Mouse (Mus musculus) gastrocnemius, postnatal 36 days (tissue): Measurements from ENCODE around the gene Tcp11l1. TPM values are rescaled to one million over a fixed set of nuclear protein-coding genes. Genes with fewer than 3 reads are reported as not detected.

Experiments
- DNase-seq, 2 experiments: peaks; one replicate each; pipeline ENCODE4 v3.0.0; 2022
- intact Hi-C: fragments of 180-260 bp; cut with DNase I; formaldehyde crosslinking; loops from one replicate; pipeline ENCODE4 v1.15.1; 2025
- total RNA-seq, 2 experiments: library from RNA; stranded (reverse); gene quantifications; 2 replicates each; pipeline ENCODE4 v1.2.3; 2021

Gene Tcp11l1
- total RNA-seq, 2 experiments from 2014 or later, result 7.3 to 7.4 TPM

- no peak for DNase-seq
Observed at GRCm38 (mm10) chr2:104716279-104716678, 4.3 kb upstream of the Tcp11l1 start, which contains the start of gene Pin1rt1. Gene Pin1rt1 (minus strand): TSS chr2:104716379.

DNA sequence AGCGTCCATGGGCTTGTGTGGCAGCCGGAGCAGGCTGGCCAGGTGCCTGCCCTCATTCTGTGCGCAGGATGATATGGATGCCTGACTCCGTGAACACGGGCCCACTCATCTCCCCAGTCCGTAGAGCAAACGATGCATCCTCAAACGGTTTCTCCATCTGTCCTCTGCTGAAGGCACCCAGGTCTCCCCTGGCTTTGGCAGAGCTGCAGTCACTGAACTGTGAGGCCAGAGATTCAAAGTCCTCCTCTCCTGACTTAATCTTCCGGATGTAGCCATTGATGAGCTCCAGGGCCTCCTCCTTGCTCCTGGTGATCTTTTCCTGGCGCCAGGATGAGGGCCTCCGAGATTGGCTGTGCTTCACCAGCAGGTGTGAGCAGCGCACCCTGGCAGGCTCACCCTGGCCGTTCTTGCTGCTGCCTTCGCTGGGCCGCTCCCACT, 2.3 kb upstream of the Tcp11l1 start:
- no peak for DNase-seq
- intact Hi-C loops, result no loop called here

More at GRCm38 (mm10) chr2:104716279-104716678, 4.3 kb upstream of the Tcp11l1 start, which contains the start of gene Pin1rt1:
- intact Hi-C loops, result no loop called here

DNA sequence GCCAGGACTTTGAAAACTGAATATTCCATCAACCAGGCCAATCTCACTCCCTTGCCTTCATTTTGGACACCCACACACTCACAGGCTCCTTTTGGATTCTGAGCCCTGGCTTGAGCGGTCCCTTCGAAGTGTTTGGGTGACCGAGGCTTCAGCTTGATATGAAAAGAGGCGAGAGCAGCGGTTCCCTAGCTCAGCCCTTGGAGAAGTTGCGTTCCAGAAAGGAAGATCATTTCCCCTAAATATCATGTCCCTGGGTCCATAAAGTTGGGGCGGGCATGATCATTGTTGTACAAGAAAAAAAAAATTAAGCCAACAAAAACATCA, 479 bp upstream of the Tcp11l1 start:
- DNase-seq, result no peak
- intact Hi-C loops, result no loop called here

GRCm38 (mm10) chr2:104710670-104711370, 1.1 kb downstream of the Tcp11l1 start:
- intact Hi-C loops, result no loop called here
- no peak for DNase-seq

DNA sequence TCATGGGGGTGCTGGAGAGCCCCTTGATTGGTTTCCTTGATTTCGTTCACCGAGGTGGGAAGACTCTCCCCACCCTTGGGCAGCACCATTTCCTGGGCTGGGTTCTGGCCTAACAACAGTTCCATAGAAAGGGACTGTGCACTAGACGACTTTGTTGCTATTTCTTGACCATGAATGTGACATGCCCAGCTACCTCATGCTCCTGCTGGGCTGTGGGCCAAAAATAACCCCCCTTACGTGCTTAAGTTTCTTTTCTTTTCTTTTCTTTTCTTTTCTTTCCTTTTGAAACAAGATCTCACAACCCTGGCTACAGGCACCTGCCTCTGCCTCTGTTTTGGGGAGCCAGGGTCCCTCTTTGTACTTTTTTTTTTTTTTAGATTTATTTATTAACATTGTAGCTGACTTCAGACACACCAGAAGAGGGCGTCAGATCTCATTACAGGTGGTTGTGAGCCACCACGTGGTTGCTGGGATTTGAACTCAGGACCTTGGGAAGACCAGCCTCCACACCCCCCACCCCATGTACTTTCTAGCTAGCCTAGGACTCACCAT, 2.1 kb downstream of the Tcp11l1 start:
- no peak for DNase-seq
- intact Hi-C loops, result no loop called here

GRCm38 (mm10) chr2:104704355-104704754, 7.6 kb downstream of the Tcp11l1 start:
- no peak for DNase-seq
- intact Hi-C loops, result no loop called here

DNA sequence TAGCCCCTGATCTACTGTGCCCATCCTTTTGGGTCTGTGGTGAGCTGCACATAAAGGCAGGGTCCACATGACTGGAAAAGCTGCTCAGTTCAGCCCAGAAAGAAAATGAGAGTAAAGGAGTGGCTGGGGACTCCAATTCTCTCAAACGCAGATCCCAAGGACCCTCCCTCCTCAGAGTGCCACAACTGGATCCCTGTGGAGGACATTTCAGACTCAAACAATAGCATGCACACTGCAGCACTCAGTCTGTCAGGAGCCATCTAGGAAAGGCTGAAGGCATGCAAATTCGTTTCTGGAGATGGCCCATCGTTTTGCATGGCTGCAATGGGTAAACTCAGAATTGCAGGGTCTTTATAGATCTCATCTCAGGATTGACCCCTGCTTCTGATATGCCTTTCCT, 8.8 kb downstream of the Tcp11l1 start:
- intact Hi-C loops, result no loop called here

GRCm38 (mm10) chr2:104699659-104700058, 12.3 kb downstream of the Tcp11l1 start:
- DNase-seq, result no peak
- intact Hi-C loops, result no loop called here

More for the DNA sequence above, 8.8 kb downstream of the Tcp11l1 start:
- no peak for DNase-seq

DNA sequence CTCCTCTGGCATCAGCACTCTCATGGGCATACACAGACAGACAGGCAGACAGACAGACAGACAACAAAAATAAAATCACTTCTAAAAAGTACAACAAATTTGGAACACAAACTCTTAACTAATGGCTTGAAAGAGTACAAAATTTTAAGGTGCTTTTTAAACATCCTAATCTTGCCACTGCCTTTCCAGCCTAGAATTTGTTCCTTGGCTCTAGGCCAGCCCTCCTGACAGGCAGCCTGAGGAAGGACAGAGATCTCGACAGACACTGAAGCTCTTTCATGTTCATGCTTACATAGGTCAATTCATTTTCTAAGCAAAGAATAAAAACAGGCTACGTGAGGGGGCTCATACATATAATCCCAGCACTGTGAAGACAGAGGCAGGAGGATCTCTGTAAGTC, 19.4 kb downstream of the Tcp11l1 start:
- no peak for DNase-seq
- intact Hi-C loops, result no loop called here

DNA sequence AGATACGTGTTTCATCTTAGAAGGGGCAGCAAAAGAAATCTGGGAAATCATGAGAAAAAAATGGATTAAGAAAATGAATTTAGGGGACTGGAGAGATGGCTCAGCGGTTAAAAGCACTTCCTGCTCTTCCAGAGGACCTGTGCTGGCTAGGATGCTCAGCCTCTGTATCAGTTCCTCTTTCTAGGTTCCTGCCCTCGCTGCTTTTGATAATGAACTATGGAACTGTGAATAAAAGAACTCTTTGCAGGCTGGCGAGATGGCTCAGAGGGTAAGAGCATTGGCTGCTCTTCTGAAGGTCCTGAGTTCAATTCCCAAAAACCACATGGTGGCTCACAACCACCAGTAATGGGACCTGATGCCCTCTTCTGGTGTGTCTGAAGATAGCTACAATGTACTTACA, 21.2 kb downstream of the Tcp11l1 start:
- no peak for DNase-seq
- intact Hi-C loops, result no loop called here

DNA sequence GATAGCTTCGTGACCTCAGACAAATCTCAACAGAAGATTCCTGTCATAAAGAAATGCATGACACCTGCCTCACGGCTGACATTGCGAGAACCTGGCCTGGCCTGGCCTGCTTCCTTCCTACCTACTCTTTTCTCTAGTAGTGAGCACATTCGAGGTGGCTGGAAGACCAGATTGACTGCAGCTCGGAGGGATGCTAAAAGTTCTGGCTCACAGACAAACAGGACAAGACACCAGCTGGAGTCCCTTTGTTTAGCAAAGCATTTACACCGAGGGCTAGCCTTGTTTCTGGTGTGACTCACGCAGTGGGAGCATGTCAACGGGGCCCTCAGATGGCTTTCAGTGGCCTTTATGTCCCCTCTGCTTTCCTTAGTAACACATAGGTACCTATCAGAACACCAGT, 23.2 kb downstream of the Tcp11l1 start:
- intact Hi-C loops, result loop anchor here (5.0 kb wide), 1 partner anchor 64 kb away; no protein-coding TSS in a partner anchor

DNA sequence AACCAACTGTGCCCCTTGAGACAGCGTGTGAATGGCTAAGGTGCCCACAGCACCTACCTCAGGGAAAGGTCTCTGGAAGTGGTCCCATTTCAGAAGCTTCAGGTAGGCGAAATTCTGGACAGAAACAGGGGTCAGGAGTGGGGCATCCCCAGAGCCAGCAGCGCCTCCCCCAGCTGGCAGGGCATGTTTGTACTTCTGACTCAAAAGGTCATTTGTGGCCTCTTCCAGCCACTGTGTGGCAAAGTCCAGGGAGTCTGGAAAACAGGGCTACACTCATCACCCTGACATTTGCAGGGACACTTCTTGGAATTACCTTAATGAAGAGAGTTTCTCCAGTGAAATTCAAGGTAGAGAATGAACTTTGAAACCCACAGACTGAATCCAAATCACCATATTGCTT, 23.6 kb downstream of the Tcp11l1 start:
- intact Hi-C loops, result loop anchor here (5.0 kb wide), 1 partner anchor 64 kb away; no protein-coding TSS in a partner anchor

More for the DNA sequence above, 23.2 kb downstream of the Tcp11l1 start:
- no peak for DNase-seq

GRCm38 (mm10) chr2:104687261-104687660, 24.7 kb downstream of the Tcp11l1 start:
- no peak for DNase-seq
- intact Hi-C loops, result loop anchor here (5.0 kb wide), 1 partner anchor 65 kb away; no protein-coding TSS in a partner anchor

More for the DNA sequence above, 23.6 kb downstream of the Tcp11l1 start:
- no peak for DNase-seq

- intact Hi-C loops, result loop anchor here (2.0 to 5.0 kb wide), 2 partner anchors 67 to 89 kb away; no protein-coding TSS in a partner anchor
Observed at GRCm38 (mm10) chr2:104685418-104685817, 26.6 kb downstream of the Tcp11l1 start.

GRCm38 (mm10) chr2:104684771-104685170, 27.2 kb downstream of the Tcp11l1 start:
- intact Hi-C loops, result loop anchor here (2.0 to 5.0 kb wide), 2 partner anchors 68 to 90 kb away; no protein-coding TSS in a partner anchor
- no peak for DNase-seq

More at GRCm38 (mm10) chr2:104685418-104685817, 26.6 kb downstream of the Tcp11l1 start:
- DNase-seq, result peak; percentile 67

DNA sequence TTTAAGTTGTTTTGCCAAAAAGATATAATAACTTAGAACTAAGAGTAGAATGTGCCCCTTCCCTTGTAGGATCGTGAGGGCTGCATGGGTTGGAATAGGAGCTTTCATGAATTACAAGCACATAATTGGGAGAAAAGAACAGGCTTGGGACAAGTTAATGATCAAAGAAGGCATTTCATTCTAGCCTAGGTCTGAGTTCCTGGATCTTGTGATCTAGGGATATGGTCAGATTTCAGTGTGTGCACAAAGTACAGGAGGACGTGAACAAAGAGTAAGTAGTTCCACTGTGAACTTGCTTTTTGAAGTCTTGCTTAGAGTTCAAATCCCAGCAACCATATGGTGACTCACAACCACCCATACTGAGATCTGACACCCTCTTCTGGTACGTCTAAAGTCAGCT, 34.6 kb downstream of the Tcp11l1 start:
- DNase-seq, result no peak
- intact Hi-C loops, result no loop called here

DNA sequence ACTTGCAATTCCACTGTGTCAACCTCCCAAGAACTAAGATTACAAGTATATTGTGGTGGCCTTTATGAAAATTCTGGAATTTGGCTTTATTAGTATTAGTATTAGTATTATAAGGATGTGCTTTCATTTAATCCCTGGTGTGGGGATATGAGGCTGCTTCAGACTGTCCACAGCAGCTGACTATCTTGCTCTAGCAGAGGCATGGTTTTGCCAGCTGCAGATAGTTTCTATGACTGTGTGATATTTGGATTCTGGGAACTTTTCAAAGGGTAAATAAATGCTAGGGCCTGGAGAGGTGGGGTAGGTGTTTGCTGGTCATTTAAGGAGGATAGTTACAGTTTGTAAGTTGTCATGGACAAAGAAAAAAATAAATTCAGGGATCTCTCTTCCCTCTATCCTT, 40.2 kb downstream of the Tcp11l1 start:
- intact Hi-C loops, result no loop called here
- DNase-seq, result no peak

- intact Hi-C loops, result no loop called here
- no peak for DNase-seq
Observed at GRCm38 (mm10) chr2:104669122-104669804, 42.7 kb downstream of the Tcp11l1 start.

GRCm38 (mm10) chr2:104663372-104664100, 48.4 kb downstream of the Tcp11l1 start:
- no peak for DNase-seq
- intact Hi-C loops, result no loop called here

DNA sequence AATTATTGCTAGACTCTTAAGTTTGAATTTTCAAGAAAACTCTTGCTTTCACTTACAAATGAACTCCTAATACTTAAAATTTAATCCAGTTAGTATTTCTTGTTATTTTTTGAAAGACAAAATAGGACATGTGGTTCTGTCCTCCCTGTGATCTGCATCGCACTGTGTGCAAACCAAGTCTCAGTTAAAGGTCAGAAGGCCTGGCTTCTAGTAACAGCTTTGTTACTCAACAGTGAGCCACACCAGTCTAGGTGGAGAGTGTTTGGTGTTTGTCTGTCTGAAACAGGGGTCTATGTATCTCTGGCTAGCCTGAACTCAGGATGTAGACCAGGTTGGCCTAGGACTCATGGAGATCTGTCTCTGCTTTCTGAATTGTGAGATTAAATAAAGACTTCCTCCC, 53.3 kb downstream of the Tcp11l1 start:
- DNase-seq, result no peak
- intact Hi-C loops, result no loop called here
